Mouse (Mus musculus) thymus, postnatal 14 days (tissue): ENCODE measurements around the gene Pcdh9.
A peak's percentile ranks its signal among the peaks of the same experiment; 100 is the strongest.

Source experiments
- DNase-seq: peaks from one replicate; pipeline ENCODE4 v3.0.0; 2021

Pcdh9 gene

GRCm38 (mm10) chr14:93890519-93891370 lies at the start of gene Pcdh9:
Gene Pcdh9, minus strand, starts transcription at chr14:93890679.
- peak; percentile 27 for DNase-seq

GRCm38 (mm10) chr14:93906928-93907327 lies 16.4 kb upstream of the Pcdh9 start:
- no peak for DNase-seq

- no peak for DNase-seq
Observed at GRCm38 (mm10) chr14:93898533-93898932, 8.1 kb upstream of the Pcdh9 start.

- DNase-seq = no peak
Observed at GRCm38 (mm10) chr14:93895131-93895530, 4.7 kb upstream of the Pcdh9 start.

- DNase-seq = no peak
Observed at GRCm38 (mm10) chr14:93891371-93891746, 880 bp upstream of the Pcdh9 start.

- DNase-seq = no peak
Observed at GRCm38 (mm10) chr14:93889839-93890518, 500 bp downstream of the Pcdh9 start.

- no peak for DNase-seq
Observed at GRCm38 (mm10) chr14:93889231-93889630, 1.2 kb downstream of the Pcdh9 start.

GRCm38 (mm10) chr14:93888346-93888745 lies 2.1 kb downstream of the Pcdh9 start:
- DNase-seq = no peak

GRCm38 (mm10) chr14:93887066-93887465 lies 3.4 kb downstream of the Pcdh9 start:
- no peak for DNase-seq

GRCm38 (mm10) chr14:93885551-93886084 lies 4.9 kb downstream of the Pcdh9 start:
- DNase-seq = no peak

GRCm38 (mm10) chr14:93884467-93884866 lies 6.0 kb downstream of the Pcdh9 start:
- DNase-seq = no peak

GRCm38 (mm10) chr14:93880071-93880470 lies 10.4 kb downstream of the Pcdh9 start:
- DNase-seq = no peak

GRCm38 (mm10) chr14:93875968-93876367 lies 14.5 kb downstream of the Pcdh9 start:
- no peak for DNase-seq

- DNase-seq = no peak
Observed at GRCm38 (mm10) chr14:93868211-93868610, 22.3 kb downstream of the Pcdh9 start.

GRCm38 (mm10) chr14:93858069-93858468 lies 32.4 kb downstream of the Pcdh9 start:
- no peak for DNase-seq

GRCm38 (mm10) chr14:93846091-93846677 lies 44.3 kb downstream of the Pcdh9 start:
- DNase-seq = no peak

- no peak for DNase-seq
Observed at GRCm38 (mm10) chr14:93842686-93843288, 47.7 kb downstream of the Pcdh9 start.

- no peak for DNase-seq
Observed at GRCm38 (mm10) chr14:93832511-93832910, 58.0 kb downstream of the Pcdh9 start.

- no peak for DNase-seq
Observed at GRCm38 (mm10) chr14:93827159-93827558, 63.3 kb downstream of the Pcdh9 start.

GRCm38 (mm10) chr14:93826042-93826462 lies 64.4 kb downstream of the Pcdh9 start:
- DNase-seq = no peak

- no peak for DNase-seq
Observed at GRCm38 (mm10) chr14:93818845-93819244, 71.6 kb downstream of the Pcdh9 start.

- DNase-seq = no peak
Observed at GRCm38 (mm10) chr14:93817591-93817990, 72.9 kb downstream of the Pcdh9 start.

- DNase-seq = no peak
Observed at GRCm38 (mm10) chr14:93794530-93794929, 95.9 kb downstream of the Pcdh9 start.
